Mouse (Mus musculus) embryonic facial prominence, embryonic 14.5 days (tissue): ENCODE results near the gene Stk16. TPM values are rescaled to one million over a fixed set of nuclear protein-coding genes. Genes with fewer than 3 reads are reported as not detected.

Experiments
- ATAC-seq: fragments of 200-750 bp; cut with Nextera tagmentation; 2 replicates; pipeline ENCODE4 v1.8.0; 2017; ENCODE audit warnings: low read depth, moderate number of reproducible peaks, moderate TSS enrichment
- DNase-seq: peaks from one replicate; pipeline ENCODE4 v3.0.0-alpha.2; 2015; ENCODE audit warnings: low spot score
- H3K27ac ChIP-seq: fragments of 300-500 bp; sonication (generic); replicated peaks from 2 replicates; pipeline ENCODE4 v1.5.1; 2014; ENCODE audit warnings: low read depth, mild to moderate bottlenecking, low read length, moderate library complexity
- H3K27me3 ChIP-seq: fragments of 300-500 bp; sonication (generic); replicated peaks from 2 replicates; pipeline ENCODE4 v1.6.1; 2014; ENCODE audit warnings: low read length; ENCODE audit not compliant: control insufficient read depth, insufficient read depth
- H3K36me3 ChIP-seq: fragments of 300-500 bp; sonication (generic); 2 replicates; pipeline ENCODE4 v1.6.1; 2014; ENCODE audit warnings: low read length, mixed read lengths; ENCODE audit not compliant: control insufficient read depth, insufficient read depth
- H3K4me1 ChIP-seq: fragments of 300-500 bp; sonication (generic); 2 replicates; pipeline ENCODE4 v1.6.1; 2014; ENCODE audit warnings: antibody characterized with exemption, low read length; ENCODE audit not compliant: control insufficient read depth, insufficient read depth
- H3K4me2 ChIP-seq: fragments of 300-500 bp; sonication (generic); 2 replicates; pipeline ENCODE4 v1.6.1; 2014; ENCODE audit warnings: low read depth, mild to moderate bottlenecking, low read length, moderate library complexity, mixed read lengths
- H3K4me3 ChIP-seq: fragments of 300-500 bp; sonication (generic); 2 replicates; pipeline ENCODE4 v1.5.1; 2014; ENCODE audit warnings: low read depth, mild to moderate bottlenecking, low read length
- H3K9ac ChIP-seq: fragments of 300-500 bp; sonication (generic); 2 replicates; pipeline ENCODE4 v1.6.1; 2014; ENCODE audit warnings: low read depth, mild to moderate bottlenecking, low read length, moderate library complexity, mixed read lengths
- H3K9me3 ChIP-seq: fragments of 300-500 bp; sonication (generic); 2 replicates; pipeline ENCODE4 v1.6.1; 2016; ENCODE audit warnings: low read length; ENCODE audit not compliant: control insufficient read depth
- WGBS: fragments of 180-500 bp; shearing (Covaris S2); extraction: QIAGEN DNeasy Blood & Tissue Kit; methylation state at CpG from one replicate; pipeline ENCODE4 v1.1.7; 2014; 5-methylcytosine and 5-hydroxymethylcytosine counted together
- polyA plus RNA-seq: library from polyadenylated mRNA; unstranded; fragments of >200 nt; fragmentation: Nextera tagmentation; extraction: Ambion mirVana; gene quantifications from 2 replicates; pipeline ENCODE4 v1.2.1, GENCODE M21; 2014

Gene Stk16
- polyA plus RNA-seq, 1 experiment from 2014 or later, result 97.1 TPM

DNA sequence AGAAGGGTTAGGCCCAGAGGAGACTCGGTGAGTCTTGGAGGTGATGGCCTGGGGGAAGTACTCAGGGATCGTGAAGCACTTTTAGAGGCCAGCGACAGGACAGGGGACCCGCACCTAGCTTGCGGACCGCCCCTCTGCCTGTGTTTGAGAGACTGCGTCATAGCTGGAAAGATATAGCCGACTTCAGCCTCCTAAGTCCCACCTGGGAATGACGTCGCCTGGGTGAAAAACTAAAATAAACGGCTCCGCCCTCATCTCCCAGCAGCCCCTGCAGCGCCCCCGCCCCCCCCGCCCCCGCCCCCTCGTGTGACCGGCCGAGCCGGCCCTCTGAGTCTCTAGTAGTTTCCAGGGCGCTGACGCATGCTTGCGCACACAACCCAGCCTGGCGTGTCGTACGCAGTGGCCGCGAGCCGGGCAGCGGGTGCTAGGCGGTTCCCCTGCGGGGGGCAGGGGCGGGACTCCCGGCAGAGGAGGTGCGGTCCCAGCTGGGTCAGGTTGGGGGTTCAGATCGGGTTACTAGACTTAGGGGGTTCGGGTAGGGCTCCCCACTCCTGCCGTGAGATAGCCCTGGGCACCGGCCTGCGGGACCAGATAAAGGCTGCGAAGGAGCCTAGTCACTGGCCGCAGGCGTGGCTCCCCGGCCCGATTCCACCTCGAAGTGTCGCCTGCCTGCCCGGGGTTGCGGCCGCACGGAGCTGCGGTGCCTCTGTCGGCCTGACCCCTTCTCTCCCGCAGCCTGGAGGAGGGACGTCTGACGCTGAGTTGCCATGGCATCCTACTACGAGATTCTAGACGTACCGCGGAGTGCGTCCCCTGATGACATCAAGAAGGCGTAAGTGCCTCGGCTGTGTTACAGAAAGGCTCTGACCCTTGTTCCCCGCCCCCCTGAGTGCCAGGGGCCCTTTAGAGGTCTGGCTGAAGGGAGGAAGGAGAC, 25.7 kb downstream of the Stk16 start, which contains the start of gene Dnajb2:
TSS of gene Dnajb2 (plus strand) at position 290 of the 934 bp plus-strand sequence.
- Histone ChIP-seq H3K36me3 (peaks cover 20% of the 10 kb centered on the region), H3K4me2 (peak within 1 kb of the TSS; percentile 77), H3K27ac (peak within 1 kb of the TSS; percentile 80), H3K9me3 (no peaks in the 10 kb centered on the region), H3K4me3 (peak within 1 kb of the TSS; percentile 69), H3K27me3 (no peaks in the 10 kb centered on the region), H3K4me1 (no peaks in the 10 kb centered on the region), H3K9ac (peak within 1 kb of the TSS; percentile 81)
- DNase-seq (peak; percentile 92), ATAC-seq (peak; percentile 93)
- WGBS, result under 1% methylated on average over 40 of the region's 64 CpGs

DNA sequence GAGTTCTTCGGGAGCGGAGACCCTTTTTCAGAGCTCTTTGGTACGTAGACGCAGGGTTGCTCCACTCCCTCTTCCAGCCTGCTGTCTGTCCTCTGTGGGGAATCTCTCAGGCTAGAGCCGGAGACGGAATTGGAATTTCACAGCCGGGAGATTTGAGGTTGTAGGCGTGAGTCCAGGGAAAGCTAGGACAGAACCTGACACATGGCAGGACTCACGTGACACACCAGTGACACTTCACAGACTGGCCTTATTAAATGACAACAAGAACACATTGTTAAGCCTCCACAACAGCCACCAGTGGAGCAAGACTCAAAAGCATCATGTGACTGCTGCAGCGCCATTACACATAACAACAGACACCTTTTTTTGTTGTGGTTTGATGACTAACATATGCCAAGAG, 29.0 kb downstream of the Stk16 start:
- Histone ChIP-seq H3K4me1 (no peaks in the 10 kb centered on the region), H3K4me3 (no peak overlapping the region), H3K36me3 (peaks cover 37% of the 10 kb centered on the region), H3K27ac (no peak overlapping the region), H3K27me3 (no peaks in the 10 kb centered on the region), H3K9me3 (no peaks in the 10 kb centered on the region), H3K9ac (no peak overlapping the region), H3K4me2 (no peak overlapping the region)
- no peak for ATAC-seq
- no peak for DNase-seq
- WGBS, result 73% methylated on average over 10 of the region's 10 CpGs

- Histone ChIP-seq H3K9me3 (no peaks in the 10 kb centered on the region), H3K27me3 (no peaks in the 10 kb centered on the region), H3K27ac (no peak overlapping the region), H3K4me2 (no peak overlapping the region), H3K9ac (no peak overlapping the region), H3K4me1 (no peaks in the 10 kb centered on the region), H3K36me3 (peaks cover 41% of the 10 kb centered on the region), H3K4me3 (no peak overlapping the region)
- 88% methylated on average over 14 of the region's 14 CpGs for WGBS
- ATAC-seq (no peak), DNase-seq (no peak)
These were observed 32.8 kb downstream of the Stk16 start for GRCm38 (mm10) chr1:75243411-75243810.

- Histone ChIP-seq H3K4me1 (no peaks in the 10 kb centered on the region), H3K4me3 (no peak overlapping the region), H3K27me3 (no peaks in the 10 kb centered on the region), H3K27ac (no peak overlapping the region), H3K36me3 (peaks cover 37% of the 10 kb centered on the region), H3K4me2 (no peak overlapping the region), H3K9me3 (no peaks in the 10 kb centered on the region), H3K9ac (no peak overlapping the region)
- 91% methylated on average over 12 of the region's 12 CpGs for WGBS
- DNase-seq (no peak), ATAC-seq (no peak)
These were observed 33.7 kb downstream of the Stk16 start for GRCm38 (mm10) chr1:75244175-75244826.

DNA sequence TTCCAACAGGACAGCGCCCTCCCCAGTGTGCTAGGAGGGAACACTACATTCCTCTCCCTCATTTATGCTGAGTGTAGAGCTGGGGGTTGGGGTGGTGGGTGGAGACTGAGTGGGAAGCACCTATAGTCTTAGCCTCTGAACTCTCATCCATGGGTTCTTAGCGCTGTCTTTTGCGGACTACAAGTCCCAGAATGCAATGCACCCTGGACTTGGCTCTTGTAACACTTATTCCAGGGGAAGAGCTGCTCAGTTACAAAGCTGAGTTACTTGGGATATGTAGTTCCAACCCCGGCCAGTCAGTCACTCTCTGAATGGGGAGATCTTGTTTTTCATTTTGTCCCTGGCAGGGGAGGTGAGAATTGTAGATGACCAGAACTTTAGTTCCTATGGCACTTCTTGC, 34.2 kb downstream of the Stk16 start:
- ATAC-seq, result peak; percentile 76
- WGBS, result 23% methylated on average over 4 of the region's 4 CpGs

DNA sequence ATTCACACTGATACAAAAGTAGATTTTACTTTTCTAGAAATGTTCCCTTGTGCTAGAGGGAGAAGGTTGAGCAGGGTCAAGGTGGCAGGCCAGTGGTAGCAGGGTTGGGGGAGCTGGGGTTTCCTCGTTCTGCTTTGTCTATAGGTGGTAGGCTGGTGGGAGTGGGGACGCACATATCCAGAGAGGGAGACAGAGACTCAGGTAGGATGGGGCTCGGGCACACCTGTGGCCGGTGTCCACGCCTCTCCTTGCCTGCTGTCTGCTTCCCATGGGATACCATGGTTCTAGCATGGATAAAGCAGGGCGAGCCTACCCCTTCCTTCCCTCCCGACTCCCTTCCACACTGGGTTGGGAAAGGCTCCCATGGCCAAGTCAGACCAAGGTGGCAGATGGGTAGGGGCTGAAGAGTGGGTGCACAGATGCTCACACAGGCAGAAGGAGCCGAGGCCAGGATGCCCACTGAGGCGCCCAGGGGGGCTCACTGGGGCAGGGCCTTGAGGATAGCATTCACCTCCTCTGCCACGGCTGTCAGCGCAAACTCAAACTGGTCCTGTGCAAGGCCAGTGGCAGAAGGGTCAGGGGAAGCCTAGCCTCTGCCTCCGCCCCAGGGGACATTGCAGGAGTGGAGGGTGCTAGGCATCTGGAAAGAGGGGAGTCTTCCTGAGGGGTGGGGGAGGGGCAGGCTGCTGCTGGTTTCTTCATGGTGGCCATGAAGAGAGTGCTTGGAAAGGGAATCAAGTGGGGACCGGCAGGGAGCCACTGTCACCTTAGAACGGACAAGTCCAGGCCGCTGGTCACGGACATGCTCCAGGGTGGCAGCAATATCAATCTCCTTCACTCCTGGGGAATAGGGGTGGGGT, 36.7 kb downstream of the Stk16 start:
- no peak overlapping the region for H3K27ac ChIP-seq
- H3K27me3 ChIP-seq, result no peaks in the 10 kb centered on the region
- H3K4me3 ChIP-seq, result no peak overlapping the region
- no peak for DNase-seq
- H3K9ac ChIP-seq, result no peak overlapping the region
- ATAC-seq, result no peak
- no peaks in the 10 kb centered on the region for H3K9me3 ChIP-seq
- H3K4me2 ChIP-seq, result no peak overlapping the region
- peaks cover 14% of the 10 kb centered on the region; the same call in 1 of the 2 replicates for H3K36me3 ChIP-seq
- peaks cover 4% of the 10 kb centered on the region; the same call in 1 of the 2 replicates for H3K4me1 ChIP-seq
- 75% methylated on average over 16 of the region's 16 CpGs for WGBS

More for the DNA sequence above, 34.2 kb downstream of the Stk16 start:
- Histone ChIP-seq H3K4me3 (no peak overlapping the region), H3K9me3 (no peaks in the 10 kb centered on the region), H3K4me2 (no peak overlapping the region), H3K9ac (no peak overlapping the region), H3K27ac (no peak overlapping the region), H3K4me1 (no peaks in the 10 kb centered on the region), H3K27me3 (no peaks in the 10 kb centered on the region), H3K36me3 (peaks cover 32% of the 10 kb centered on the region)
- peak; percentile 74 for DNase-seq

DNA sequence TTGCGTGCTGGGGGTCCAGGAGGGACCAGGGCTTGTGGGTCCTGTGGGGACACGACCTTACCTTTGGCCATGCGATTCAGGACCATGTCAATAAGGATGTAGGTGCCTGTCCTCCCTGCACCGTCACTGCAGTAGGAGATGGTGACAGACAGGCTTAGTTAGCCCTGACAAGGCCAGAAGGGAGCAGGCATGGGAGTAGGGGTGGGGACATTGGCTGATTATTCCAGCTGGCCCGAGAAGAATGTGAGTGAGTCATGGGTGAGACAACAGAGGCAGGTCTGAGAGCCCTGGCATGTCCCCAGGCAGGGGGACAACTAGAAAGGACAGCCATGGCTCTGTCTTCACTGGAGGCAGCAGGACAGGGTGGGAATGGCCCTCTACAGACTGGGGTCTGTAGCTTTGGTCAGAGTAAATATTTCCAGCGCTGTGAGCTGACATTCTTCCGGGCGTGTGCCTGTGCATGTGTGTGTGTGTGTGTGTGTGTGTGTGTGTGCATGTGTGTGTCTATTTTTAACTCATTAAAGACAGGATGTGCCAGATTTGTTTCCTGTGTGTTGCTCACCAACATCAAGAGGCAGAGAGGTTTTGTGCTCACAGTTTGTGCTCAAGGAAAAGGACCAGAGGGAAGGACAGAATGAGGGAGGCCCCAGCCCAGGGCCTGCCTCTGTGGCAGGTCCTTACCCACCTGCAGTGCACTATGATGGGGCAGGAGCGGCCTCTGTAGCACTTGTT, 37.6 kb downstream of the Stk16 start:
- Histone ChIP-seq H3K27ac (no peak overlapping the region), H3K4me3 (no peak overlapping the region), H3K4me1 (peaks cover 4% of the 10 kb centered on the region; the same call in 1 of the 2 replicates), H3K4me2 (no peak overlapping the region), H3K36me3 (peaks cover 14% of the 10 kb centered on the region; the same call in 1 of the 2 replicates), H3K27me3 (no peaks in the 10 kb centered on the region), H3K9ac (no peak overlapping the region), H3K9me3 (no peaks in the 10 kb centered on the region)
- ATAC-seq (no peak), DNase-seq (peak; percentile 41)
- WGBS, result 41% methylated on average over 8 of the region's 9 CpGs
